24 mouse cellular contexts compared by ENCODE assay signal in genomic region chr14:114904109-114904508, GRCm38 (mm10).
"Had no signal": no experiment of that assay in that cellular context is flagged by ENCODE, and none has a peak within 500 bp of the region (broad histone marks: within the 10 kb centered on the region; RNA-seq: fewer than 3 reads in every experiment).

No protein-coding gene starts in this region.

- ATAC-seq: liver, embryonic 12.5 days had no signal

- DNase-seq: kidney, postnatal 10 days; kidney, postnatal 36 days; layer of hippocampus, postnatal 36 days; liver; lung, adult 18-20 months; lung, postnatal 10 days; lung, postnatal 36 days; midbrain, embryonic 14.5 days; retina, postnatal 1 day; right cerebral cortex, postnatal 25 days; spleen, adult 18-20 months; thymus, postnatal 25 days had no signal

- H3K4me2 ChIP-seq: kidney, embryonic 15.5 days; limb, embryonic 13.5 days; liver, embryonic 12.5 days; liver, embryonic 15.5 days; lung, embryonic 15.5 days; neural tube, embryonic 12.5 days; neural tube, embryonic 15.5 days; stomach, embryonic 15.5 days had no signal

- H3K9me3 ChIP-seq: kidney, embryonic 15.5 days; limb, embryonic 10.5 days; limb, embryonic 13.5 days; liver, embryonic 12.5 days; liver, embryonic 15.5 days; lung, embryonic 15.5 days; midbrain, embryonic 10.5 days; neural tube, embryonic 12.5 days; neural tube, embryonic 15.5 days; stomach, embryonic 15.5 days had no signal

- H3K27ac ChIP-seq: kidney, embryonic 15.5 days; left cerebral cortex, adult 2 months; limb, embryonic 10.5 days; limb, embryonic 13.5 days; liver, embryonic 12.5 days; liver, embryonic 15.5 days; lung, embryonic 15.5 days; midbrain, embryonic 10.5 days; neural tube, embryonic 12.5 days; neural tube, embryonic 15.5 days; stomach, embryonic 15.5 days had no signal

- H3K9ac ChIP-seq: kidney, embryonic 15.5 days; limb, embryonic 13.5 days; liver, embryonic 12.5 days; liver, embryonic 15.5 days; lung, embryonic 15.5 days; neural tube, embryonic 12.5 days; neural tube, embryonic 15.5 days; stomach, embryonic 15.5 days had no signal

- H3K4me1 ChIP-seq: kidney, embryonic 15.5 days; limb, embryonic 10.5 days; limb, embryonic 13.5 days; liver, embryonic 12.5 days; liver, embryonic 15.5 days; lung, embryonic 15.5 days; megakaryocyte, embryonic 14.5 days; midbrain, embryonic 10.5 days; neural tube, embryonic 12.5 days; neural tube, embryonic 15.5 days; stomach, embryonic 15.5 days had no signal

- H3K27me3 ChIP-seq: kidney, embryonic 15.5 days; limb, embryonic 13.5 days; liver, embryonic 12.5 days; liver, embryonic 15.5 days; lung, embryonic 15.5 days; megakaryocyte, embryonic 14.5 days; neural tube, embryonic 12.5 days; neural tube, embryonic 15.5 days; stomach, embryonic 15.5 days had no signal

- H3K4me3 ChIP-seq: kidney, embryonic 15.5 days; left cerebral cortex, adult 2 months; limb, embryonic 10.5 days; limb, embryonic 13.5 days; liver, embryonic 12.5 days; liver, embryonic 15.5 days; lung, embryonic 15.5 days; megakaryocyte, embryonic 14.5 days; midbrain, embryonic 10.5 days; neural tube, embryonic 12.5 days; neural tube, embryonic 15.5 days; stomach, embryonic 15.5 days had no signal

- H3K36me3 ChIP-seq: kidney, embryonic 15.5 days; limb, embryonic 10.5 days; limb, embryonic 13.5 days; liver, embryonic 12.5 days; liver, embryonic 15.5 days; lung, embryonic 15.5 days; midbrain, embryonic 10.5 days; neural tube, embryonic 12.5 days; neural tube, embryonic 15.5 days; stomach, embryonic 15.5 days had no signal
